Mouse (Mus musculus): ENCODE data around the gene Gm49027. TPM values are rescaled to one million over a fixed set of nuclear protein-coding genes. Genes with fewer than 3 reads are reported as not detected.
A peak's percentile ranks its signal among the peaks of the same experiment; 100 is the strongest.

Gene Gm49027
- total and polyA plus RNA-seq, 3 experiments, result 4.5 to 43.0 (median 10.2) TPM

DNA sequence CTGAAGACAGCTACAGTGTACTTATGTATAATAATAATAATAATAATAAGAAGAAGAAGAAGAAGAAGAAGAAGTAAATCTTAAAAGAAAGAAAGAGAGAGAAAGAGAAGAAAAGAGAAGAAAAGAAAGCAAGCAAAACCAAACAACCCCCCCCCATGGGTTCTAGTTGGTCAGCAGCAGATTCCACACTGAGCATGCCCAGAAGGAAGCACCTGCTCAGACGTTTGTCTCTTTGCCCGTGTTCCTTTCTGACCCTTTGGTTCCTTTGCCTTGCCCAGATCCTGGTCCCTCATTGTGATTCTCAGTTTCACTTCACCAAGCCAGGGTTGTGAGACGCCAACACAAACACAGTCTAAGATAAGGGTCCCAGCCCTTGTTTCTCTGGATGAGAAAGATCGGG, 23.3 kb downstream of the Gm49027 start:
- DNase-seq, result no peak

DNA sequence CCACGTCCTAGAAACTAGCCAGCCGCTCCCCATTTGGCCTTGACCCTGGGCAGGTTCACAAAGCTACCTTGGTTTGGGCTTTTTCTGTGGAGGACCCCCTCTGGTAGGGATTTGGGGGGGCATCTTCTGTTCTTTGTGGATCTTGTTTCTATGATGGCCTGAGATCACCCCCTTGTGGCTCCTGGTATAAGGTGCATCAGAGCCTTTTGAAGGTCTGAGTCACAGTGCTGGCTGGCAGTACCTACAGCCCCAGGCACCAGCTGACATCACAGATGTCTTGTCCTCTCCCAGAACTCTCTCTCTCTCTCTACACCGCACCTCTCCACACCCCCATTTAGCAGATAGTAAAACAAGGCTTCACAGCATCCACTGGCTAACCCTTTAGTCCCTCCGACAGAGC, 25.6 kb downstream of the Gm49027 start:
- peak; percentile 56 for DNase-seq

DNA sequence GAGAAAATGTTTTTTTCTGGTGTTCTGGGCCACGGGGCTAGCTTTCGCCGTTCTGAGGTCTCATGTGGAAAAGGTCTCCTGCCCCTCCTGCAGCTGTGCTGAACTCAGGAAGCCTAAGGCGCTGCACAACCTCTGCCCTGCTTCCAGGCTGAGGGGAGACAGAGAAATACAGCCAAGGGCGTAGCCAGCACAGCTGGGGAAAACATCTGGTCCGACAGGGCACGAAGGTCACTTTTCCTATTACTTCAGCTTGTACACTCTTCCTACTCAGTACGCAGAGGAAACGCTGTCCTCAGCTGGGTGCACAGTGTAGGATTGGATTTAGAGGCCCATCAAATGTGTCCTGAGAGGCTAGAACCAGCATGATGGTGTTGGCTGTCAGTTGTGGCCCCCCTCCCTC, 35.4 kb downstream of the Gm49027 start:
- DNase-seq, result no peak

DNA sequence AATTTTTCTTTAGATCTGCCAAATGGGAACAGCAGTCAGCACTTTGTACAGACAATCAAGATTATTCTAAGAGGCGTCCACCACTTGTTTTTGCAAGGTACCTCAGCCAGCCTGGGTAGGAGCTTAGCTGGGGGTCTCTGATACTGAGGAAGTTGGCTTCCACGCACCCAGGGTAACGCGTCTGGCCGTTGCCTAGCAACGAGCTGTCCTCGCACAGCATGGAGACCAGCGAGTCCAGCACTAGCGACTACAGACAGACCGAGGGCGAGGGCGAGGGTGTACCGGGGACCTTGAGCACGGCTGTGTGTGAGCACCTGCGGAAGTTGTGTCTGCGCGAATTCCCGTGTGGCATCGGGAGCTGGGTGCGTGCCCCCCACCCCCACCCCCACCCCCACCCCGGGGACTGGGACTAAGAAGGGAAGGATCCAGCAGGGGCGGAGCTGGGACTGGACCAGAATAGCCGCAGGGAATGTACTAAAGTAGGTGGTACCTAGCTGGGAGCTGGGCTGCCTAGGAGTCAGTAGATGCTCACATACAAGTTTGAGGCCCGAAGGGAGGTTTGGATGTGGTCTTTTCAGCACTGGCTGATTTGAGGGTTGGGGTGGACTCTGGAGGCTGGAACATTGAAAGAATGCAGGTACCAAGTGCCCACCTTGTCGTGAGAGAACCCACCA, 36.0 kb downstream of the Gm49027 start, which contains the start of the genes Lrrc43 and Il31:
Lrrc43 (plus strand) TSS at position 194 of the 674 bp plus-strand sequence.
Il31 (minus strand) TSS at position 378 of the 674 bp plus-strand sequence.
- DNase-seq, result no peak

DNA sequence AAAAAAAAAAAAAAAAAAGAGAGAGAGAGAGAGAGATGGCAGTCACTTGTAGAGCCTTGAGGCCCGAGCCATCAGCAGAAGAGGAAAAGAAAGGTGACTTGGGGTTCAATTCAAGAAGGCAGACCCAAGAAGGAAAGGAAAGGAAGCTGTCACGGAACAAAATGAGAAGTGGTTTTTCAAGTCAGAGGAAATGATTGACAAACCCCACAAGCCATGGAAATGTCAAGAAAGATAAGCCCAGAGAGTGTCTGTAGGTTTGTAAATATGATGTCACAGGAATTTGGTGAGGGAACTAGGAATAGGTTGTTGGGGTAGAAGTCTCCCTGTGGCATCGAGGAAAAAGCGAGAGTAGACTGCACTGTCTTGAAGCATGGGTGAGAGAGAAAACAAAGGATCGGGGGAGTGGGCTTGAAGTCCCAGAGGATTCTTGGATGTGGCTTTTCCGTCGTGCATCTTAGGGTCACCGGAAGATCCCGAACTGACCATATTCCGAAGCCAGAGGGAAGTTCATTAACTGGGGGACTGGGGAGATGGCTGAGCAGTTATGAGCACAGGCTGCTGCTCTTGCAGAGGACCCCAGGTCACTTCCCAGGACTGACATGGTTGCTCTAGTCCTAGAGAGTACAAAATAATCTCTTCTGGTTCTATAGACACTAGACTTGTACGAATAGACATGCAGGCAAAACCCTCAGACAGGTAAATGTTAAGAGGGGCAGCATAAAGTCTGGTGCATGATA, 37.5 kb downstream of the Gm49027 start:
- DNase-seq, result no peak

DNA sequence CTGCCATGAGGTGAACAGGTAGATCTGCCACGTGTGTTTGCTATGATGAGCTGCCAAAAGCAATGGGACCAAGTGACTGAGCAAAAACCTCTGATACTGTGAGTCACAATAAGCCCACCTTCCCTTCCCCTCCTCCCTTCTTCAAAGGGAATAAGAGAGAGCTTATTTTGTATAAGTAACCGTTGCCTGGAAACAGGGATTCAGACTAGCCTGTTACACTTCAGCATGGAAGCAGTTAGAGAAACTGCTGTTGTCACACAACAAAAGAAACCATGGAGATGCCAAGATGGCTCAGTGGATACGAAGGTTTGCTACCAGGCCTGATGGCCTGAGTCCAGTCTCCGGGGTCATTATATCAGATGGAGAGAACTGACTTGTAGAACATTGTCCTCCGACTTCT, 51.5 kb downstream of the Gm49027 start:
- no peak for DNase-seq

DNA sequence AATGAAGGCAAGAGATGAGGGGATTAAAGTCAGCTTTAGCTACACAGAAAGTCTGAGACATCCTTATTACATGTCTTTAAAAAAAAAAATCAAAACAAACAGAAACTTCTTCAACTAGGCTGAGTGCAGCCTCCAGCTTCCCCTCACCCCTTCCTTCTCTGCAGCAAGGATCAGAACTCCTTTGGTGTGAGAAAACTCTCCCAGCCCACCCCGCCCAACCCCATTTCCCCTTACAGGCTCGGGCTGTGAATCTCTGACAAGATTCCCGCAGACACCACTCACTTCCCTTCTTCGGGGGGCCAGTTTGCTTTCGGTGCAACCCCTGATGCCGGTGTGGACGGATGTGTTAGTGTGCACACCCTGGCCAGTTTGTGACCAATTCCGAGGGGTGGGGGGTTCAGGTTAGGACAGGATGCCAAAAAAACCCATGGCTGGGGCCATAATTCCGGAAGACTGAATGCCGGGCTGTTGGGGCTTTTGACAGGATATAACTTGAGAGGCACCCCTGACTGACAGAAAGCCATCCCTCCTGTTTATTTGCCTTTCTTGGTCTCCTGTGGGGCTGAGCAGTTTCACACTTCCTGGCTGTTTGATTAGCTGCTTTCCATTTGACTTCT, 54.4 kb downstream of the Gm49027 start:
- DNase-seq, result no peak

DNA sequence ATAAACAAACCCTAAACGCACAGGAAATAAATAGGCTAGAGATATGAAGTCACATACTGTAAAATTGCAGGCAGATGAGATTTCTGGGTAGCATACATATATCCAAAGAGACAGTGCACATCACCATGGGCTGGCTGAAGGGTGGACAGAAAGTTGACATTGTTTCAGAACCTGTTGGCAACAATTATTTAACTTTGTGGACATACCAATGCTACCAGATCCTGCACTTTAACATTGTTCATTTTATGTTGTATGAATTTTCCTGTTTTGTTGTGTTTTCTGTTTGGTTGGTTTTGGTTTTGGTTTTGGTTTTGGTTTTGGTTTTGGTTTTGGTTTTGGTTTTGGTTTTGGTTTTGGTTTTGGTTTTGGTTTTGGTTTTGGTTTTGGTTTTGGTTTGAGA, 60.6 kb downstream of the Gm49027 start:
- DNase-seq, result no peak

Small RNA genes within 50 kb of the gene (microRNA-seq; reads per million reads assigned to microRNA genes)
- 0.88 to 1.7 reads per million in 2 experiments for gene Mir7647

Other genes starting within 250 kb of the Gm49027 start
- gene Bcl7a, start 181.7 kb downstream of the Gm49027 start, total RNA-seq (2021), result 10 to 100 TPM in 1 of 2 experiments, 1 to 10 TPM in 1; 6.1 to 11.2 TPM
- gene Bcl7a, start 181.7 kb downstream of the Gm49027 start, polyA plus RNA-seq (2012; rRNA removed), result 5.2 and 6.1 TPM in 2 replicates
- 10 to 100 TPM; 15.2 to 27.4 TPM for gene Mlxip, start 130.7 kb downstream of the Gm49027 start, total RNA-seq (2021)
- gene Mlxip, start 130.7 kb downstream of the Gm49027 start, polyA plus RNA-seq (2012; rRNA removed), result 45.5 TPM in 2 replicates
- not detected for gene Lrrc43, start 36.2 kb downstream of the Gm49027 start, total RNA-seq (2021)
- gene Lrrc43, start 36.2 kb downstream of the Gm49027 start, polyA plus RNA-seq (2012; rRNA removed), result not detected in 2 replicates
- gene Il31, start 36.0 kb downstream of the Gm49027 start, total RNA-seq (2021), result not detected
- gene Il31, start 36.0 kb downstream of the Gm49027 start, polyA plus RNA-seq (2012; rRNA removed), result not detected in 2 replicates
- gene B3gnt4, start 15.0 kb downstream of the Gm49027 start, total RNA-seq (2021), result under 1 TPM in 1 of 2 experiments, not detected in 1; 0.93 TPM
- gene B3gnt4, start 15.0 kb downstream of the Gm49027 start, polyA plus RNA-seq (2012; rRNA removed), result 0.18 and 0.56 TPM in 2 replicates
- 10 to 100 TPM; 75.9 to 96.1 TPM for gene Diablo, start 1.3 kb downstream of the Gm49027 start, total RNA-seq (2021)
- 64.6 and 87.2 TPM in 2 replicates for gene Diablo, start 1.3 kb downstream of the Gm49027 start, polyA plus RNA-seq (2012; rRNA removed)
- 10 to 100 TPM; 37.9 to 50.1 TPM for gene Vps33a, start 47.5 kb upstream of the Gm49027 start, total RNA-seq (2021)
- 10.7 and 12.5 TPM in 2 replicates for gene Vps33a, start 47.5 kb upstream of the Gm49027 start, polyA plus RNA-seq (2012; rRNA removed)
- gene Clip1, start 159.1 kb upstream of the Gm49027 start, total RNA-seq (2021), result 10 to 100 TPM; 82.3 TPM
- gene Clip1, start 159.1 kb upstream of the Gm49027 start, polyA plus RNA-seq (2012; rRNA removed), result 19.4 and 32.0 TPM in 2 replicates
- gene Zcchc8, start 195.6 kb upstream of the Gm49027 start, total RNA-seq (2021), result 10 to 100 TPM; 40.6 to 43.1 TPM
- gene Zcchc8, start 195.6 kb upstream of the Gm49027 start, polyA plus RNA-seq (2012; rRNA removed), result 21.3 and 21.7 TPM in 2 replicates
- 10 to 100 TPM; 60.9 to 83.0 TPM for gene Rsrc2, start 223.9 kb upstream of the Gm49027 start, total RNA-seq (2021)
- 5.0 and 5.2 TPM in 2 replicates for gene Rsrc2, start 223.9 kb upstream of the Gm49027 start, polyA plus RNA-seq (2012; rRNA removed)
- under 1 TPM; 0.38 to 0.61 TPM for gene Kntc1, start 224.2 kb upstream of the Gm49027 start, total RNA-seq (2021)
- 0.30 and 0.90 TPM in 2 replicates for gene Kntc1, start 224.2 kb upstream of the Gm49027 start, polyA plus RNA-seq (2012; rRNA removed)

Data from adrenal gland, adult 2 months (tissue).